Mouse (Mus musculus) brain, embryonic 14.5 days (tissue): ENCODE measurements around the gene Gpld1.

Source experiments
- CTCF ChIP-seq: fragments of 200-500 bp; IDR thresholded peaks from 2 replicates; pipeline ENCODE4 v1.5.1; 2012; ENCODE audit warnings: inconsistent platforms, mild to moderate bottlenecking, moderate library complexity, borderline replicate concordance; ENCODE audit not compliant: insufficient read depth, insufficient read length; ENCODE audit errors: extremely low read depth
- POLR2A ChIP-seq: fragments of 200-500 bp; IDR thresholded peaks from 2 replicates; pipeline ENCODE4 v1.6.1; 2012; ENCODE audit warnings: mild to moderate bottlenecking, inconsistent platforms, borderline replicate concordance; ENCODE audit not compliant: poor library complexity, insufficient read depth, insufficient read length, severe bottlenecking; ENCODE audit errors: extremely low read depth

- TF ChIP-seq POLR2A (no peak), CTCF (no peak)
These were observed 77.6 kb downstream of the Gpld1 start for GRCm38 (mm10) chr13:25020540-25020892.
